ENCODE assay signal across 16 mouse cellular contexts in the genomic region with DNA sequence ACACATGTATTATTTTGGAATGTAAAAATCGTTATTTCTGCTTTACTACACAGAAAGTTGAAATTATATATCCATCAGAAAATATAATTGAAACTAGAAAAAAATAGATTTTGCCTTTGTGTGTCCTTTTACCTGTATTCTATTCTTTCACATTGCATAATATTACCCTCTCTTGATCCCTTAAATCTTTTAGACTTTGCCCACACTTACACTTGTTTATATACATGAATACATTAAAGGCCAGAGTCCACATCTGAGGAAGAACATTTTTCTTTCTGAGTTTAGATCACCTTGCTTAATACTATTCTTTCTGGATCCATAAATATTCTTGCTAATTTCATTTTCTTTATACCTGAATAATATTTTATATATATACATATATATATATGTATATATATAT.
"Had no signal": no experiment of that assay in that cellular context is flagged by ENCODE, and none has a peak within 500 bp of the region (broad histone marks: within the 10 kb centered on the region; RNA-seq: fewer than 3 reads in every experiment).

No protein-coding gene starts in this region.

- H3K9ac ChIP-seq: neural tube, embryonic 12.5 days; neural tube, embryonic 13.5 days; stomach, embryonic 15.5 days had no signal

- DNase-seq: retina, postnatal 1 day; right cerebral cortex, adult 18-20 months; right cerebral cortex, postnatal 14 days; right cerebral cortex, postnatal 25 days; right cerebral cortex, postnatal 4 days; spleen, adult 18-20 months; thymus, adult 18-20 months; thymus, adult 2 months; thymus, postnatal 14 days; thymus, postnatal 25 days; thymus, postnatal 36 days; thymus, postnatal 4 days had no signal

- H3K4me2 ChIP-seq: neural tube, embryonic 12.5 days; neural tube, embryonic 13.5 days; stomach, embryonic 15.5 days had no signal

- H3K27ac ChIP-seq: neural tube, embryonic 12.5 days; neural tube, embryonic 13.5 days; stomach, embryonic 15.5 days; stomach, postnatal 0 days had no signal

- H3K4me1 ChIP-seq: neural tube, embryonic 12.5 days; neural tube, embryonic 13.5 days; stomach, embryonic 15.5 days had no signal

- H3K36me3 ChIP-seq: neural tube, embryonic 12.5 days; neural tube, embryonic 13.5 days; stomach, embryonic 15.5 days had no signal

- H3K4me3 ChIP-seq: neural tube, embryonic 12.5 days; neural tube, embryonic 13.5 days; stomach, embryonic 15.5 days had no signal

- H3K27me3 ChIP-seq: neural tube, embryonic 12.5 days; neural tube, embryonic 13.5 days; stomach, embryonic 15.5 days had no signal

- H3K9me3 ChIP-seq: neural tube, embryonic 12.5 days; neural tube, embryonic 13.5 days; stomach, embryonic 15.5 days had no signal
